Mouse (Mus musculus) liver, embryonic 11.5 days (tissue): ENCODE measurements around the gene Prss41. TPM values are rescaled to one million over a fixed set of nuclear protein-coding genes. Genes with fewer than 3 reads are reported as not detected.
A peak's percentile ranks its signal among the peaks of the same experiment; 100 is the strongest.

Experiments used
- ATAC-seq: fragments of 200-750 bp; cut with Nextera tagmentation; replicated peaks from 2 replicates; pipeline ENCODE4 v1.8.0; 2017; ENCODE audit warnings: moderate number of reproducible peaks, mild to moderate bottlenecking, moderate TSS enrichment, moderate library complexity; ENCODE audit not compliant: low FRiP score
- DNase-seq: peaks from one replicate; pipeline ENCODE4 v3.0.0-alpha.2; 2017; ENCODE audit warnings: low spot score
- H3K27ac ChIP-seq: fragments of 300-500 bp; sonication (generic); 2 replicates; pipeline ENCODE4 v1.5.1; 2014; ENCODE audit warnings: mild to moderate bottlenecking, low read depth, low read length, control low read depth
- H3K27me3 ChIP-seq: fragments of 300-500 bp; sonication (generic); replicated peaks from 2 replicates; pipeline ENCODE4 v1.6.1; 2014; ENCODE audit warnings: low read length, mixed read lengths; ENCODE audit not compliant: control insufficient read depth, insufficient read depth
- H3K36me3 ChIP-seq: fragments of 300-500 bp; sonication (generic); 2 replicates; pipeline ENCODE4 v1.6.1; 2014; ENCODE audit warnings: mild to moderate bottlenecking, low read length, moderate library complexity, mixed read lengths; ENCODE audit not compliant: control insufficient read depth, insufficient read depth
- H3K4me1 ChIP-seq: fragments of 300-500 bp; sonication (generic); replicated peaks from 2 replicates; pipeline ENCODE4 v1.6.1; 2014; ENCODE audit warnings: low read length, mixed read lengths; ENCODE audit not compliant: control insufficient read depth, insufficient read depth
- H3K4me2 ChIP-seq: fragments of 300-500 bp; sonication (generic); 2 replicates; pipeline ENCODE4 v1.6.1; 2014; ENCODE audit warnings: mild to moderate bottlenecking, control low read depth, moderate library complexity
- H3K4me3 ChIP-seq: fragments of 300-500 bp; sonication (generic); 2 replicates; pipeline ENCODE4 v1.5.1; 2014; ENCODE audit warnings: low read depth, low read length, control low read depth
- H3K9ac ChIP-seq: fragments of 300-500 bp; sonication (generic); 2 replicates; pipeline ENCODE4 v1.6.1; 2014; ENCODE audit warnings: low read depth, low read length, control low read depth
- H3K9me3 ChIP-seq: fragments of 300-500 bp; sonication (generic); 2 replicates; pipeline ENCODE4 v1.6.1; 2016; ENCODE audit warnings: low read length, inconsistent platforms, mixed read lengths; ENCODE audit not compliant: control insufficient read depth
- WGBS: fragments of 180-500 bp; shearing (Covaris S2); extraction: QIAGEN DNeasy Blood & Tissue Kit; methylation state at CpG from one replicate; pipeline ENCODE4 v1.1.7; 2014; 5-methylcytosine and 5-hydroxymethylcytosine counted together
- polyA plus RNA-seq: library from polyadenylated mRNA; unstranded; fragments of >200 nt; fragmentation: Nextera tagmentation; extraction: Ambion mirVana; gene quantifications from 2 replicates; pipeline ENCODE4 v1.2.1, GENCODE M21; 2014

The Prss41 gene
- polyA plus RNA-seq, 1 experiment from 2014 or later = 1.2 TPM

DNA sequence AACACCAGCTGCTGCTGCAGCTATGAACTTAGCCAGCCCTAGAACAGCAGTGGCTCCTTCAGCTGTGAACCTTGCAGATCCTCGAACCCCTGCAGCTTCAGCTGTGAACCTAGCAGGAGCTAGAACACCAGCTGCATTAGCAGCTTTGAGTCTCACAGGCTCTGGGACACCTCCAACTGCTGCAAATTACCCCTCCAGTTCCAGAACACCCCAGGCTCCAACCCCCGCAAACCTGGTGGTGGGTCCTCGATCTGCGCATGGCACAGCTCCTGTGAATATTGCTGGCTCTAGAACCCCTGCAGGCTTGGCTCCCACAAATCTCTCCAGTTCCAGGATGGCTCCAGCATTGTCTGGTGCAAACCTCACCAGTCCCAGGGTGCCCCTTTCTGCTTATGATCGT is 23.2 kb downstream of the Prss41 start:
- H3K9me3 ChIP-seq = peaks cover 35% of the 10 kb centered on the region
- ATAC-seq = no peak
- no peaks in the 10 kb centered on the region for H3K4me1 ChIP-seq
- no peak overlapping the region for H3K27ac ChIP-seq
- DNase-seq = no peak
- 97% methylated on average over 5 of the region's 5 CpGs for WGBS
- H3K36me3 ChIP-seq = peaks cover 93% of the 10 kb centered on the region
- H3K4me2 ChIP-seq = no peak overlapping the region
- H3K4me3 ChIP-seq = no peak overlapping the region
- H3K9ac ChIP-seq = no peak overlapping the region
- H3K27me3 ChIP-seq = no peaks in the 10 kb centered on the region

DNA sequence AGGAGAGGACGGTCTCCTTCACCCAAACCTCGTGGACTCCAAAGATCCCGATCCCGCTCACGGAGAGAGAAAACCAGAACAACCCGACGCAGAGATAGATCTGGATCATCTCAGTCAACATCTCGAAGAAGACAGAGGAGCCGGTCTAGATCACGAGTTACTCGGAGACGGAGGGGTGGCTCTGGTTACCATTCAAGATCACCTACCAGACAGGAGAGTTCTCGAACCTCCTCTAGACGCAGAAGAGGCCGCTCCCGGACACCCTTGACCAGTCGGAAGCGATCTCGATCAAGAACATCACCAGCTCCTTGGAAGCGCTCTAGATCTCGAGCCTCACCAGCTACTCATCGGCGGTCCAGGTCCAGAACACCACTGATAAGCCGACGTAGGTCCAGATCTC is 24.7 kb downstream of the Prss41 start:
- Histone ChIP-seq H3K9me3 (peaks cover 43% of the 10 kb centered on the region), H3K27ac (no peak overlapping the region), H3K9ac (no peak overlapping the region), H3K36me3 (peaks cover 96% of the 10 kb centered on the region), H3K27me3 (no peaks in the 10 kb centered on the region), H3K4me1 (no peaks in the 10 kb centered on the region), H3K4me3 (no peak overlapping the region), H3K4me2 (no peak overlapping the region)
- DNase-seq (no peak), ATAC-seq (no peak)
- WGBS = 98% methylated on average over 25 of the region's 25 CpGs

DNA sequence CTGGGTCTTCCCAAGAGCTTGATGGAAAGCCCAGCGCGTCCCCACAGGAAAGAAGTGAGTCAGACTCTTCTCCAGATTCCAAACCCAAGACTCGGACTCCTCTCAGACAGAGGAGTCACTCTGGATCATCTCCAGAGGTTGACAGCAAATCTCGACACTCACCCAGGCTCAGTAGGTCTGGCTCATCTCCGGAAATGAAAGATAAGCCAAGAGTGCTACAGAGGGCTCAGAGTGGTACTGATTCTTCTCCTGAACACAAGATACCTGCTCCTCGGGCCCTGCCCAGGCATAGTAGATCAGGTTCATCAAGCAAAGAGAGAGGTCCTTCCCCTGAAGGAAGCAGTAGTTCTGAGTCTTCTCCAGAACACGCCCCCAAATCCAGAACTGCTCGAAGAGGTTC is 25.4 kb downstream of the Prss41 start:
- H3K36me3 ChIP-seq = peaks cover 96% of the 10 kb centered on the region
- H3K4me1 ChIP-seq = no peaks in the 10 kb centered on the region
- H3K27ac ChIP-seq = no peak overlapping the region
- ATAC-seq (no peak), DNase-seq (no peak)
- H3K4me2 ChIP-seq = no peak overlapping the region
- peaks cover 43% of the 10 kb centered on the region for H3K9me3 ChIP-seq
- H3K27me3 ChIP-seq = no peaks in the 10 kb centered on the region
- no peak overlapping the region for H3K9ac ChIP-seq
- 97% methylated on average over 8 of the region's 8 CpGs for WGBS
- no peak overlapping the region for H3K4me3 ChIP-seq

DNA sequence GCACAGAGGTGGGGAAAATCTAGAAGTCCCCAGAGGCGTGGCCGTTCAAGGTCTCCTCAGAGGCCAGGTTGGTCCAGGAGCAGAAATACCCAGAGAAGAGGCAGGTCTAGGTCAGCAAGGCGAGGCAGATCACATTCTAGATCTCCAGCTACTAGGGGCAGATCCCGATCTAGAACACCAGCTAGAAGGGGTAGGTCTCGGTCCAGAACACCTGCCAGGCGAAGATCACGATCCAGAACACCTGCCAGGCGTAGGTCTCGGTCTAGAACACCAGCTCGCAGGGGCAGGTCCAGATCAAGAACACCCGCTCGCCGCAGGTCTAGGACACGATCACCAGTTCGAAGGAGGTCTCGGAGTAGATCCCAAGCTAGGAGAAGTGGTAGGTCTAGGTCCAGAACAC is 28.3 kb downstream of the Prss41 start:
- ATAC-seq (no peak), DNase-seq (no peak)
- Histone ChIP-seq H3K4me1 (no peaks in the 10 kb centered on the region), H3K4me2 (no peak overlapping the region), H3K9me3 (peaks cover 43% of the 10 kb centered on the region), H3K9ac (no peak overlapping the region), H3K36me3 (peaks cover 90% of the 10 kb centered on the region), H3K27me3 (no peaks in the 10 kb centered on the region), H3K27ac (no peak overlapping the region), H3K4me3 (no peak overlapping the region)
- 96% methylated on average over 16 of the region's 16 CpGs for WGBS

DNA sequence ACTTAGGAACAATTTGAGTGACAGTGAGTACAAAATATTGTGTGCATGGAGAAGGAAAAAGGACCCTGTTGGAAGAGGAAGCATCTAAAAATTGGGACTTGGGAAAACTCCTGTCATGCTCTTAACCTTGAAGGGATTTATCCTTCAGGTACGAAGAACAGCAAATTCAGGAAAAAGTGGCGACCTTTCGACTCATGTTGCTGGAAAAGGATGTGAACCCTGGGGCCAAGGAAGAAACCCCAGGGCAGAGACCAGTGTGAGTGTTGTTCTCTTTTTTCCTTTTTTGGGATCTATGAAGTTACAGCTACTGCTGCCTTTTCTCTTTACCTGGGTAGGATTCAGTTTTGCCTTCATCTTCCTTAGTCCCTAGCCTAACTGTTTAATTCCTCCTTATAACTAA is 36.1 kb downstream of the Prss41 start:
- no peak overlapping the region for H3K4me3 ChIP-seq
- H3K4me2 ChIP-seq = no peak overlapping the region
- no peaks in the 10 kb centered on the region for H3K9me3 ChIP-seq
- H3K36me3 ChIP-seq = peaks cover 52% of the 10 kb centered on the region
- 95% methylated on average over 3 of the region's 3 CpGs for WGBS
- H3K4me1 ChIP-seq = peaks cover 15% of the 10 kb centered on the region
- ATAC-seq (no peak), DNase-seq (no peak)
- no peak overlapping the region for H3K27ac ChIP-seq
- H3K27me3 ChIP-seq = no peaks in the 10 kb centered on the region
- H3K9ac ChIP-seq = no peak overlapping the region

DNA sequence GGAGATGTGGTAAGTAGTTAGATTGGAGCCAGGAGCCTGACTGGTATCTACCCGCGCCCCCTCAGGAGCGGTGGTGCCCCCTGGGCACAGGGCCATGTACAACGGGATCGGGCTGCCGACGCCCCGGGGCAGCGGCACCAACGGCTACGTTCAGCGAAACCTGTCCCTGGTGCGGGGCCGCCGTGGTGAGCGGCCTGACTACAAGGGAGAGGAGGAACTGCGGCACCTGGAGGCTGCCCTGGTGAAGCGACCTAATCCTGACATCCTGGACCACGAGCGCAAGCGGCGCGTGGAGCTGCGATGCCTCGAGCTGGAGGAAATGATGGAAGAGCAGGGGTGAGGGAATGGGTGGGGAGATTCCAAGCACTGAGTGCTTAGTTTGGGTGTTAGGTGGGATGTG is 37.1 kb downstream of the Prss41 start:
- H3K27me3 ChIP-seq = no peaks in the 10 kb centered on the region
- no peak overlapping the region for H3K9ac ChIP-seq
- peak overlapping the region; percentile 8 for H3K4me3 ChIP-seq
- no peak overlapping the region for H3K4me2 ChIP-seq
- H3K9me3 ChIP-seq = no peaks in the 10 kb centered on the region
- H3K36me3 ChIP-seq = peaks cover 44% of the 10 kb centered on the region
- ATAC-seq = no peak
- DNase-seq = no peak
- peaks cover 15% of the 10 kb centered on the region for H3K4me1 ChIP-seq
- no peak overlapping the region for H3K27ac ChIP-seq
- 87% methylated on average over 25 of the region's 25 CpGs for WGBS

DNA sequence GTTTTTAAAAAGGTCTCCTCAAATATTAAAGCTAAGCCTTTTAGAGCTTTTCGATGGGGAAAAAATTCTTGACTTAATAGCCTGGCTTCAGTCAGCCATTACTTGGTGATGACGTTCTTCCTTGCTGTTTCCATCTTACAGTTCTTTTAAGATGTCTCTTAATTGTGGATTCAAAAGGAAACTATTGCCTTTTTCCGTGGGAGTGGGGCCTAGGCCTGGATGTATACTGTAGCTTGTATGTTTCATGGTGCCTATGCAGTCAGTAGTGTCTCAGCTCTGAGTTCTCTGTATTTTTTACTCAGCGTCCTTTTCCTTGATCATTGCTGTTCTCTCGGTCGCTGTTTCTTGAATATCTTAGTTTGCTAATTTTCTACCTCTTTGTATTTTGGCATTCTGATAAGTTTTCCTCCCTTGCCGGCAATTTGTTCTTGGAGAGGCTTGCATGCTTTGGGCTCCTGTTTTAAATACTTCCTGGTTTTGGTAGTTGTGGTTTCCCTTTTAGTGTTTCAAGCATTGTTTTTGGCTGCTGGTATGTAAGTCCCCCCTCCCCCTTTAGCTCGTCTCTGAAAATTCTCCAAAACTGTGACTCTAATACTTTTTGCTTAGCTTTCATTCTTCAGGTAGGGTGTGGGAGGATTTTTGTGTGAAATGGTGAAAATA is 39.4 kb downstream of the Prss41 start:
- Histone ChIP-seq H3K4me3 (peak overlapping the region; percentile 99), H3K9me3 (no peaks in the 10 kb centered on the region), H3K36me3 (peaks cover 25% of the 10 kb centered on the region), H3K27ac (peak overlapping the region; percentile 97; the same call in 1 of the 2 replicates), H3K4me2 (peak overlapping the region; percentile 97), H3K27me3 (no peaks in the 10 kb centered on the region), H3K4me1 (peaks cover 15% of the 10 kb centered on the region), H3K9ac (peak overlapping the region; percentile 99)
- WGBS = 3% methylated on average over 8 of the region's 8 CpGs
- ATAC-seq (no peak), DNase-seq (no peak)

DNA sequence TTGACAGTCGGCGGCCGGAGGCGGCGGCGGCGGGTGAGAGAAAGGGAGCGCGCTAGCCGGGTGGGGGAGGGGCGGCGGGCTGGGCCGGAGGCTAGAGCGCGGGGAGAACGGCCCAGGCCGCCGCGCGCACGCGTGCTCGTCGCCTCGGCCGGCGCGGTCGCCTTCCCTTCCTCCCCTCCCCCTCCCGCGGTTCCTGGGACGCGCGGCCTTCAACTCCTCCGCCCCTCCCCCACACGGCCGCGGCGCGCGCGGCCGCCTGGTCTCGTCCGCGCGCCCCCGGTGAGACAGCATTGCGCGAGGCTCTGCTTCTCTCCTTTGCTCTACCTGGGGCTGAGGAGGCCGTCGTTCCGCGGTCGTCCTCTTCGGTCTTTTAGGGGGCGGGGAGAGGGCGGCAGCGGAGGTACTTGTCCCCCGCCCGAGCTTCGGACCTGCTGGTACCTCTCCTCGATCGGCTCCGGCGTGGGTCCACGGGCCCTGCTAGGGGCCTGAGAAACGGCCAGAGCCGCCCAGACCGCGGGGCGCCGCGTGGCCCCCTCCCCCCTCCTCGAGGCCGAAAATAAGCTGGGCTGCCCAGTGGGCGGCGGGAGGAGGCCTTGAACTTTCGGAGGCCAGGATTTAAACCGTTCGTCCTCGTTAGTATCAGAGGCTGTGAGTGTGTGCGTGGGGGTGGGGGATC is 40.5 kb downstream of the Prss41 start:
- H3K4me2 ChIP-seq = peak overlapping the region; percentile 97
- peak overlapping the region; percentile 97 for H3K27ac ChIP-seq
- H3K36me3 ChIP-seq = peaks cover 15% of the 10 kb centered on the region
- peak overlapping the region; percentile 99 for H3K4me3 ChIP-seq
- under 1% methylated on average over 68 of the region's 83 CpGs for WGBS
- ATAC-seq = peak; percentile 71
- H3K9ac ChIP-seq = peak overlapping the region; percentile 99
- no peaks in the 10 kb centered on the region for H3K27me3 ChIP-seq
- DNase-seq = peak; percentile 88
- H3K9me3 ChIP-seq = no peaks in the 10 kb centered on the region
- H3K4me1 ChIP-seq = peaks cover 15% of the 10 kb centered on the region
